Mouse (Mus musculus) ES-E14 (cell line): ENCODE data around the gene Kcnh8.

Experiments used
- CHD2 ChIP-seq: IDR thresholded peaks from 2 replicates; pipeline ENCODE4 v1.6.1; 2014; ENCODE audit warnings: mild to moderate bottlenecking, low read depth, low read length, inconsistent platforms
- HCFC1 ChIP-seq: IDR thresholded peaks from 2 replicates; pipeline ENCODE4 v1.6.1; 2012; ENCODE audit warnings: low read length, inconsistent platforms, borderline replicate concordance; ENCODE audit not compliant: insufficient read depth
- MAFK ChIP-seq: IDR thresholded peaks from 2 replicates; pipeline ENCODE4 v1.6.1; 2014; ENCODE audit warnings: mild to moderate bottlenecking, low read depth, low read length, inconsistent platforms; ENCODE audit not compliant: insufficient read depth
- ZC3H11A ChIP-seq: IDR thresholded peaks from 2 replicates; pipeline ENCODE4 v1.6.1; 2012; ENCODE audit warnings: low read depth, mild to moderate bottlenecking, inconsistent platforms, low read length, borderline replicate concordance
- ZNF384 ChIP-seq: IDR thresholded peaks from 2 replicates; pipeline ENCODE4 v1.6.1; 2012; ENCODE audit warnings: low read depth, low read length, inconsistent platforms

DNA sequence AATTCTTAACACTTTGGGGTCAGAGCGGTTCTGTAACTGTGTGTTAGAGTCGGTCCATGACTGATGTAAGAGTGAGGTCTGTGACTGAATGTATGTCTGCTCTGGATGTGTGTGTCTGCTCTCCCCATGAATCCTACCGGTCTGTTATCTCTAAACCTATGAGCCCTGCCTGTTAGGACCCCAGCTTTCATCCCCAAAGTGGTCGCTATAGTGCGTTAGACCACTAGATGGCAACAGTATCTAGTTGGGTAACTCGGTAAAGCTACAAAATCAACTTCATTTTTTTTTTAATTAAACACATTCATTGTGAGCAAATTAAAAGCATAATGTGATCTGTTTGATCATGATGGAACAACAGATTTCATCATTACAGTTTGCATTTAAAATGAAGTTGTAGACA, 202.0 kb downstream of the Kcnh8 start:
- no peak for TF ChIP-seq HCFC1
- TF ChIP-seq CHD2 = no peak
- no peak for TF ChIP-seq ZNF384
- no peak for TF ChIP-seq ZC3H11A
- no peak for TF ChIP-seq MAFK
